Mouse (Mus musculus): ENCODE measurements at regions not wholly inside any gene's neighbourhood (a gene's known extent, or its start where the extent isn't known, plus 50 kb on each side); places are given as distances from the start of the nearest gene placed in this dataset.

GRCm38 (mm10) chr4:90797472-90797871, 578.9 kb downstream of the Zfp352 start:
- ATAC-seq (ENCODE audit: insufficient read depth, low read depth) (no peak), DNase-seq (ENCODE audit: low spot score) (no peak)
- TF ChIP-seq EP300 (IDR thresholded peaks at IDR 0.05; ENCODE audit: low read depth) (no peak), CTCF (IDR thresholded peaks at IDR 0.05; ENCODE audit: low read depth) (no peak)
- Histone ChIP-seq H3K9ac (replicated peaks; ENCODE audit: low read depth, low read length) (no peak overlapping the region), H3K36me3 (replicated peaks; ENCODE audit: control insufficient read depth, insufficient read depth, low read length) (no peaks in the 10 kb centered on the region), H3K4me2 (ENCODE audit: low read depth, low read length) (no peak overlapping the region), H3K27ac (ENCODE audit: low read depth) (no peak overlapping the region), H3K9me3 (replicated peaks; ENCODE audit: control insufficient read depth, low read length) (no peaks in the 10 kb centered on the region), H3K4me1 (ENCODE audit: control insufficient read depth, insufficient read depth) (no peaks in the 10 kb centered on the region), H3K27me3 (ENCODE audit: control insufficient read depth, insufficient read depth, low read length) (no peaks in the 10 kb centered on the region), H3K4me3 (ENCODE audit: low read depth, low read length) (no peak overlapping the region)
- WGBS: 54% methylated on average over 8 of the region's 8 CpGs
